Mouse (Mus musculus): ENCODE results near the gene Tbx19. TPM values are rescaled to one million over a fixed set of nuclear protein-coding genes. Genes with fewer than 3 reads are reported as not detected.

Gene Tbx19
- polyA plus RNA-seq, 1 experiment: not detected

- Histone ChIP-seq H3K27ac (ENCODE audit: insufficient read depth, low read length) (no peak overlapping the region), H3K4me1 (ENCODE audit: control insufficient read depth, insufficient read depth, low read length) (peaks cover 5% of the 10 kb centered on the region; the same call in 1 of the 2 replicates), H3K4me3 (ENCODE audit: insufficient read depth, low read length) (no peak overlapping the region)
- TF ChIP-seq CTCF (IDR thresholded peaks at IDR 0.05; ENCODE audit: borderline replicate concordance, insufficient read depth, low read length) (no peak), POLR2A (IDR thresholded peaks at IDR 0.05; ENCODE audit: low read depth, low read length) (no peak)
Observed at GRCm38 (mm10) chr1:165105270-165106010, 55.1 kb downstream of the Tbx19 start.

DNA sequence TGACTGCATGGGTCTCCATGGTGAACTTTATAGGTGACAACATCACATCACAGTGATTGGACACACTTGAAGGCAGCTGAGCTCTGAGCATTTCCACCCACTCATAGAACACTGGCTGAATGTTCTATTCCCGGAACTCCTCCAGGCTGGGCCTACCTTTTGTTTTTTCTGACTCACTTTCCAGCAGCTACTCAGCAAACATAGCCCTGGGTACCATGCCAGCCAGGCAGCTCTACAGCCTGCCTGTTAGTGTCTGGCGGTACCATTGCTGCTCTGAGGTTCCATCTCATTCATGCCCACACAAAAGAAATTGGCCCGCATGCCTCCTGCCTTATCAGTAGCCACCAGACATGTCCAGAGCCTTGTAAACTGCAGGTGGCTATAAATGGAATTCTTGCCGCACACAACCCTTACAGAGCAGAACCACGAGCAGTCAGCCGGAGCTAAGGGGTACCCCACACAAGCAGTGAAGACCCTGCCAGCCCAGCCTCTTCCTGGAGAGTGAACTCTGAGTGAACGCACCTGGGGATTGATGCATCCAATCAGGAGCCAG, 55.8 kb downstream of the Tbx19 start:
- TF ChIP-seq CTCF (IDR thresholded peaks at IDR 0.05; ENCODE audit: borderline replicate concordance, insufficient read depth, low read length) (no peak), POLR2A (IDR thresholded peaks at IDR 0.05; ENCODE audit: low read depth, low read length) (no peak)
- H3K4me1 ChIP-seq (ENCODE audit: control insufficient read depth, insufficient read depth, low read length): peaks cover 5% of the 10 kb centered on the region; the same call in 1 of the 2 replicates
- H3K4me3 ChIP-seq (ENCODE audit: insufficient read depth, low read length): no peak overlapping the region
- H3K27ac ChIP-seq (ENCODE audit: insufficient read depth, low read length): no peak overlapping the region

DNA sequence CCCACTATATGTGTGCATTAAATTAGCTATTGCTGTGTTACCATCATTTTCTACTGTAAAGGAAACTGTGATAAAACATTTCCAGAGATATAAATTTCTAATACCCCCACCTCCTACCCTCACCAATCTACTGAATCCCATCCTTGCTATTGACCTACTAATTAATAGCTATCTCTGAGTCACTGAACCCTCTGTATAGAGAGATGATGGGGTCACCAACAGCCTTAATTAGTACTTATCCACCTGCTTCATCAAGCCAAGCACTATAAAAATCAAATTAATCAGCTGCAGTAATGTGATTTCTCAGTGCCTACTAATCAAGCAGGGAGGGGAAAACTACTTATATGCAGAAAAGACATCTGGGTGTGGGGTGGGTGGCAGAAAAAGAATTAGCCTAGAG, 61.0 kb downstream of the Tbx19 start:
- Histone ChIP-seq H3K27ac (ENCODE audit: insufficient read depth, low read length) (no peak overlapping the region), H3K4me3 (ENCODE audit: insufficient read depth, low read length) (no peak overlapping the region), H3K4me1 (ENCODE audit: control insufficient read depth, insufficient read depth, low read length) (no peaks in the 10 kb centered on the region)
- TF ChIP-seq CTCF (IDR thresholded peaks at IDR 0.05; ENCODE audit: borderline replicate concordance, insufficient read depth, low read length) (no peak), POLR2A (IDR thresholded peaks at IDR 0.05; ENCODE audit: low read depth, low read length) (no peak)

- Histone ChIP-seq H3K4me1 (ENCODE audit: control insufficient read depth, insufficient read depth, low read length) (no peaks in the 10 kb centered on the region), H3K4me3 (ENCODE audit: insufficient read depth, low read length) (no peak overlapping the region), H3K27ac (ENCODE audit: insufficient read depth, low read length) (no peak overlapping the region)
- no peak for TF ChIP-seq CTCF (IDR thresholded peaks at IDR 0.05; ENCODE audit: borderline replicate concordance, insufficient read depth, low read length)
- no peak for TF ChIP-seq POLR2A (IDR thresholded peaks at IDR 0.05; ENCODE audit: low read depth, low read length)
Observed at GRCm38 (mm10) chr1:165094871-165095270, 65.7 kb downstream of the Tbx19 start.

- Histone ChIP-seq H3K4me1 (ENCODE audit: control insufficient read depth, insufficient read depth, low read length) (peaks cover 4% of the 10 kb centered on the region; the same call in 1 of the 2 replicates), H3K27ac (ENCODE audit: insufficient read depth, low read length) (no peak overlapping the region), H3K4me3 (ENCODE audit: insufficient read depth, low read length) (no peak overlapping the region)
- TF ChIP-seq CTCF (IDR thresholded peaks at IDR 0.05; ENCODE audit: borderline replicate concordance, insufficient read depth, low read length) (no peak), POLR2A (IDR thresholded peaks at IDR 0.05; ENCODE audit: low read depth, low read length) (no peak)
Observed at GRCm38 (mm10) chr1:165091721-165092120, 68.9 kb downstream of the Tbx19 start.

DNA sequence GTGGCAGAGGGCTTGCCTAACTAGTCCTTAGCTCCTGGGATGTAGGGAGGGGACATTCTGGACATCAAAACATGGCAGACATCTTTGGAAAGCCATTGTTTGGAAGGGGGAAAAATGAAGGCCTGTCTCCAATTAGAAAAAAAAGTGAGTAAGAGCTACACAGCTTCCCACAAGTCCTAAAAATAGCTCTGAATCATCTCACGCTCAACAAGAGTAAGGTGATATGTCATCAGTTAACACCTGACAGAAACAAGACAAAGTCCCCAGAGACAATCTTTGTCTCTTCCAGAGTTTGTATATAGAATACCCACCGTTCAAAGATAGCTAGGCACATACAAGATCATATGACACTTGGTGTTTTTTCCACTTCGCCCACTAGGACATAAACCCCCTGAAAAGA, 71.0 kb downstream of the Tbx19 start:
- no peak for TF ChIP-seq CTCF (IDR thresholded peaks at IDR 0.05; ENCODE audit: borderline replicate concordance, insufficient read depth, low read length)
- no peak for TF ChIP-seq POLR2A (IDR thresholded peaks at IDR 0.05; ENCODE audit: low read depth, low read length)
- no peak overlapping the region for H3K4me3 ChIP-seq (ENCODE audit: insufficient read depth, low read length)
- no peak overlapping the region for H3K27ac ChIP-seq (ENCODE audit: insufficient read depth, low read length)
- H3K4me1 ChIP-seq (ENCODE audit: control insufficient read depth, insufficient read depth, low read length): peaks cover 4% of the 10 kb centered on the region; the same call in 1 of the 2 replicates

Other genes with a start within 250 kb of the Tbx19 start
- not detected in 2 replicates for gene Xcl1, start 225.2 kb downstream of the Tbx19 start, polyA plus RNA-seq (2011; ENCODE audit: insufficient read length, low read depth, missing spikeins)
- 16.4 and 18.5 TPM in 2 replicates for gene Sft2d2, start 33.7 kb upstream of the Tbx19 start, polyA plus RNA-seq (2011; ENCODE audit: insufficient read length, low read depth, missing spikeins)
- 64.0 and 70.2 TPM in 2 replicates for gene Tiprl, start 76.2 kb upstream of the Tbx19 start, polyA plus RNA-seq (2011; ENCODE audit: insufficient read length, low read depth, missing spikeins)
- gene Gpr161, start 135.0 kb upstream of the Tbx19 start, polyA plus RNA-seq (2011; ENCODE audit: insufficient read length, low read depth, missing spikeins): 9.9 and 11.3 TPM in 2 replicates